Comparison of ENCODE assay signal across 14 mouse cellular contexts in the genomic region with DNA sequence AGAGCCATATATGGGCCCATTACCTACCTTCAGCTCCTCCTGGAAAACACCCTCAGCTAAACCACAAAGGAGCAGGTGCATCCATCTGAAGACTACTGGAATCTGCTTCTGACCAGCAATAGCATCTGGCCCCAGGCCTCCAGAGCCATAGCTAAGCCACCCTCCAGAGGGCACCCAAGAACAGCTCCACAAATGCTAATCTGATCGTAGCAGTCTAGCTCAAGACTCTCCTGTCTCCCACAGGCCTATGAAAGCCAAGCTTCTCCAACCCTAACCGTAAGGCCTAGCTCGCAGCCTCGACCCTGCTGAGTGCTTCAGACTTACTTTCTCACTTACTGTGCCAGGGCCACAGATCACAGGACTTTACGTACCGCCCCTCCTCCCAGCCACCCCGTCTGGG.
A peak's percentile ranks its signal among the peaks of the same experiment; 100 is the strongest.
DNase-seq lines count a peak whose midpoint lies in the region; TF ChIP-seq lines count a peak whose summit lies in the region.
"Had no signal": no experiment of that assay in that cellular context is flagged by ENCODE, and none has a peak within 500 bp of the region (broad histone marks: within the 10 kb centered on the region; RNA-seq: fewer than 3 reads in every experiment).

No protein-coding gene starts in this region.

- H3K27ac ChIP-seq in layer of hippocampus, adult 2 months: no peak overlapping the region
- H3K27ac ChIP-seq in CH12.LX (ENCODE audit: insufficient read depth, low read depth): no peak overlapping the region
- H3K27ac ChIP-seq in cortical plate, adult 2 months (ENCODE audit: insufficient read depth, low read length): no peak overlapping the region
- H3K27ac ChIP-seq: liver, embryonic 13.5 days; neural tube, embryonic 15.5 days had no signal

- TF ChIP-seq POLR2A in CH12.LX (IDR thresholded peaks at IDR 0.05; ENCODE audit: low read depth, low read length): no peak
- no peak for TF ChIP-seq POLR2A in cortical plate, adult 2 months (IDR thresholded peaks at IDR 0.05; ENCODE audit: extremely low read depth, insufficient read depth, low read length)

- H3K4me3 ChIP-seq in layer of hippocampus, adult 2 months: no peak overlapping the region
- H3K4me3 ChIP-seq in CH12.LX (replicated peaks in 1 of 3; ENCODE audit: low read depth in 2 of 3, low read length in 2 of 3, poor library complexity in 1 of 3): no peak overlapping the region
- H3K4me3 ChIP-seq in cortical plate, adult 2 months (ENCODE audit: insufficient read depth, low read length): no peak overlapping the region
- H3K4me3 ChIP-seq: liver, embryonic 13.5 days; neural tube, embryonic 15.5 days had no signal

- in situ Hi-C loops in CH12.LX (cut with MboI; ENCODE audit: low pct_ligation_motif_present, low pct_unique_long_range_greater_than_20kb, low sequenced_read_pairs): no loop called here

- H3K4me1 ChIP-seq in CH12.LX (ENCODE audit: control insufficient read depth in 1 of 2, insufficient read depth in 2 of 2): peaks cover 0 to 2% of the 10 kb centered on the region in 2 experiments; a peak in 1 of 4 replicates
- H3K4me1 ChIP-seq in cortical plate, adult 2 months (ENCODE audit: control insufficient read depth, insufficient read depth, low read length): no peaks in the 10 kb centered on the region
- H3K4me1 ChIP-seq: liver, embryonic 13.5 days had no signal

- dilution Hi-C loops in CH12.LX (cut with MboI; ENCODE audit: extremely low pct_ligation_motif_present, extremely low pct_unique_long_range_greater_than_20kb, low sequenced_read_pairs): no loop called here

- no peak for TF ChIP-seq EP300 in CH12.LX (IDR thresholded peaks at IDR 0.05; ENCODE audit: low read length)

- TF ChIP-seq RAD21 in CH12.LX (IDR thresholded peaks at IDR 0.05; ENCODE audit: low read depth, low read length): peak; percentile 25

- intact Hi-C loops in heart, postnatal 25 days (cut with DNase I): no loop called here

- H3K9ac ChIP-seq in CH12.LX (ENCODE audit: insufficient read depth, low read depth): no peak overlapping the region
- H3K9ac ChIP-seq: liver, embryonic 13.5 days; neural tube, embryonic 15.5 days had no signal

- peak; percentile 31 for DNase-seq in embryo, embryonic 10.5 days (ENCODE audit: low spot score)
- DNase-seq in embryo, embryonic 11 days: no peak
- no peak for DNase-seq in layer of hippocampus, adult 2 months (ENCODE audit: low spot score in 2 of 2)
- no peak for DNase-seq in layer of hippocampus, adult 9-10 months (ENCODE audit: low spot score)
- DNase-seq in CH12.LX (ENCODE audit: extremely low read depth): no peak
- DNase-seq in layer of hippocampus, postnatal 25 days (ENCODE audit: extremely low spot score in 1 of 2, low spot score in 1 of 2): no peak
- no peak for DNase-seq in heart, postnatal 25 days (ENCODE audit: low spot score)
- DNase-seq: gastrocnemius, postnatal 10 days; heart, postnatal 36 days; kidney, adult 9 months; liver, embryonic 13.5 days; right cerebral cortex, postnatal 25 days had no signal

- peak; percentile 69 for TF ChIP-seq CTCF in layer of hippocampus, adult 2 months (conservative IDR thresholded peaks at IDR 0.05)
- peak in 1 of 2 experiments; percentile 61; a peak in 2 of 4 replicates for TF ChIP-seq CTCF in CH12.LX (conservative IDR thresholded peaks at IDR 0.05 in 1 of 2, IDR thresholded peaks at IDR 0.05 in 1 of 2; ENCODE audit: low read depth in 2 of 2, low read length in 2 of 2)
- TF ChIP-seq CTCF in cortical plate, adult 2 months (IDR thresholded peaks at IDR 0.05; ENCODE audit: extremely low read depth, insufficient read depth, low read length): peak; percentile 43

- no peaks in the 10 kb centered on the region for H3K79me2 ChIP-seq in CH12.LX (replicated peaks; ENCODE audit: control insufficient read depth, extremely low read depth, insufficient read depth, poor library complexity, severe bottlenecking)

- H3K27me3 ChIP-seq in CH12.LX (replicated peaks): no peaks in the 10 kb centered on the region
- H3K27me3 ChIP-seq: liver, embryonic 13.5 days; neural tube, embryonic 15.5 days had no signal

- H3K4me2 ChIP-seq in CH12.LX (ENCODE audit: insufficient read depth, low read depth, poor library complexity, severe bottlenecking): no peak overlapping the region
- H3K4me2 ChIP-seq: liver, embryonic 13.5 days; neural tube, embryonic 15.5 days had no signal

- H3K36me3 ChIP-seq in CH12.LX (replicated peaks in 1 of 2; ENCODE audit: control insufficient read depth in 1 of 2, insufficient read depth in 1 of 2, low read length in 1 of 2): no peaks in the 10 kb centered on the region
- H3K36me3 ChIP-seq: liver, embryonic 13.5 days; neural tube, embryonic 15.5 days had no signal

- no peaks in the 10 kb centered on the region for H3K9me3 ChIP-seq in CH12.LX (replicated peaks; ENCODE audit: low read length)
- H3K9me3 ChIP-seq: liver, embryonic 13.5 days; neural tube, embryonic 15.5 days had no signal

TF ChIP-seq in CH12.LX, 34 proteins besides CTCF, POLR2A, EP300 and RAD21:
- TF ChIP-seq ZNF384 (IDR thresholded peaks at IDR 0.05; ENCODE audit: low read depth, low read length): no peak
- peak; percentile 40 for TF ChIP-seq SMC3 (IDR thresholded peaks at IDR 0.05; ENCODE audit: low read depth, low read length)
